Mouse (Mus musculus) midbrain, embryonic 12.5 days (tissue): Measurements from ENCODE around the gene Atp8a2. TPM values are rescaled to one million over a fixed set of nuclear protein-coding genes. Genes with fewer than 3 reads are reported as not detected.
"Not testable (repeated sequence)": the region's sequence is repeated elsewhere in the genome, so short reads cannot be mapped to it uniquely, and the experiment has no call there.

Experiments
- ATAC-seq: fragments of 200-750 bp; cut with Nextera tagmentation; 2 replicates; pipeline ENCODE4 v1.8.0; 2017; ENCODE audit warnings: low read depth, moderate TSS enrichment, moderate library complexity; ENCODE audit not compliant: low FRiP score
- H3K27ac ChIP-seq: fragments of 300-500 bp; sonication (generic); replicated peaks from 2 replicates; pipeline ENCODE4 v1.5.1; 2016; ENCODE audit warnings: mild to moderate bottlenecking
- H3K27me3 ChIP-seq: fragments of 300-500 bp; sonication (generic); 2 replicates; pipeline ENCODE4 v1.6.1; 2016; ENCODE audit warnings: mild to moderate bottlenecking
- H3K36me3 ChIP-seq: fragments of 300-500 bp; sonication (generic); 2 replicates; pipeline ENCODE4 v1.6.1; 2016
- H3K4me1 ChIP-seq: fragments of 300-500 bp; sonication (generic); 2 replicates; pipeline ENCODE4 v1.6.1; 2016
- H3K4me2 ChIP-seq: fragments of 300-500 bp; sonication (generic); replicated peaks from 2 replicates; pipeline ENCODE4 v1.6.1; 2016; ENCODE audit warnings: mild to moderate bottlenecking, moderate library complexity
- H3K4me3 ChIP-seq: fragments of 300-500 bp; sonication (generic); 2 replicates; pipeline ENCODE4 v1.5.1; 2016; ENCODE audit warnings: mild to moderate bottlenecking
- H3K9ac ChIP-seq: fragments of 300-500 bp; sonication (generic); replicated peaks from 2 replicates; pipeline ENCODE4 v1.6.1; 2016; ENCODE audit warnings: mild to moderate bottlenecking, moderate library complexity
- H3K9me3 ChIP-seq: fragments of 300-500 bp; sonication (generic); 2 replicates; pipeline ENCODE4 v1.6.1; 2016; ENCODE audit warnings: mild to moderate bottlenecking
- WGBS: fragments of 180-500 bp; shearing (Covaris S2); methylation state at CpG from one replicate; pipeline ENCODE4 v1.1.7; 2016; 5-methylcytosine and 5-hydroxymethylcytosine counted together
- polyA plus RNA-seq: library from polyadenylated mRNA; unstranded; fragments of >200 nt; fragmentation: Nextera tagmentation; extraction: Ambion mirVana; gene quantifications from 2 replicates; pipeline ENCODE4 v1.2.1, GENCODE M21; 2016

Gene Atp8a2
- polyA plus RNA-seq, 1 experiment from 2014 or later = 16.1 TPM

DNA sequence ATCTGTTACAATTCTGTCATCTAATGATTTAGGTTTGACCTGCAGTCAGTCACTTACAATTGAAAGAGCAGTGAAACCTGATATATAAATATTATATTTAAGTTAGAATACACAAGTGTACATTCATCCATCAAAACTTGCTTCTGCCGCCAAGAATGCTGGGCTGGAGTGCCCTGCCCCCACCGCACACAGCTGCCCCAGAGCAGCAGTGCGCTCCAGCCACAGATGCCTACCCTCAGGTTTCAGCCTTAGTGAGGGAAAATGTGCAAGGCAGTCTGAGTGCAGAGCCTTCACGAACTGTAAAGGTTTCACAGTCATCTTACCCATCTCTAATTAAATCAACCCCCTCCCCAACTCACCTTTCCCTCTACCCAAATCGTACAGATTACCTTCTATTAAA, 369.6 kb downstream of the Atp8a2 start:
- Histone ChIP-seq H3K27me3 (no peaks in the 10 kb centered on the region), H3K4me3 (no peak overlapping the region), H3K9ac (no peak overlapping the region), H3K9me3 (no peaks in the 10 kb centered on the region), H3K4me2 (no peak overlapping the region), H3K4me1 (no peaks in the 10 kb centered on the region), H3K27ac (no peak overlapping the region), H3K36me3 (no peaks in the 10 kb centered on the region)
- 67% methylated on average over 5 of the region's 5 CpGs for WGBS
- no peak for ATAC-seq

- Histone ChIP-seq H3K4me2 (no peak overlapping the region), H3K9ac (no peak overlapping the region), H3K4me1 (peaks cover 6% of the 10 kb centered on the region; the same call in 1 of the 2 replicates), H3K27ac (no peak overlapping the region), H3K36me3 (no peaks in the 10 kb centered on the region), H3K4me3 (no peak overlapping the region), H3K27me3 (no peaks in the 10 kb centered on the region), H3K9me3 (peaks cover 7% of the 10 kb centered on the region; the same call in 1 of the 2 replicates)
- ATAC-seq = no peak
- WGBS = 68% methylated on average over 3 of the region's 3 CpGs
Observed at GRCm38 (mm10) chr14:59820115-59820419, 376.9 kb downstream of the Atp8a2 start.

DNA sequence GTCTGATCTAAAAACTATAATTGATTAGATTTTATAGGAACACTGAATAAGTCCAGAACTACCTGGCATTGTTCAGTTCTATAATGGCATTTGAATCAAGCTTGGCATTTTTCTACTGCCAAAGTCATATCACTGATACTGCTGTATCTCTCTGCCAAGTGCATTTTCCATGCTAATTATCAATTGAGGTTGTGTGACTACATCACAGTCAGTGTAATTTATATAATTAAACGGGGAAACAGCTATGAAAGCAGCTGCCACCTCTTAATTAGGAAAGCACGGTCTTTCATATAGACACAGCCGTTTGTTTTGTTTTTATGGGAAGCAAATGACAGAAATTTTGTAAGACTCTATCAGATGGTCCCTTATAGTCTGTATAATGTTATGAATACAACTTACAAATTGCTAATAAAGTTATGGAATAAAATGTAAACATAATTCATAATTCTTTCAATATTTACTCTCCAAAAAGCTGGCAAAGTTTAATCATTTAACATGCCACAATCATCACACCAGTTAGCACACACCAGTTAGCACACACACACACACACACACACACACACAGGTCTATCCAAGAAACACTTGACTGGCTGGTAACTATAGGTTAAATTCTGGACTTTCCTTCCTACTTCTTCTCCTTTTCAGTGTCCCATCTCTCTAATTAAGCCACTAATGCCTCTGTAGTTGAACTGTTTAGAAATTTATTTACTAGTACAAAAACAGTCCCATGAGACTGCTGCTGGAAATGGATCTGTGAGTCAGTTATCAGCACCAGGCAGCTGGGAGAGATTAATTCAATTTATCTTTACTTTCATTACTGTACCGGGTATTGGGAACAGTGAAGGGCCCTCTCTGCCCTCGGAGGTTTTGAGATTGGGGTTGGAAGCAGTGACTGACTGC, 377.5 kb downstream of the Atp8a2 start:
- 63% methylated on average over 5 of the region's 5 CpGs for WGBS
- ATAC-seq = no peak; the same call in 1 of the 2 replicates
- no peaks in the 10 kb centered on the region for H3K36me3 ChIP-seq
- no peak overlapping the region for H3K27ac ChIP-seq
- no peak overlapping the region for H3K4me3 ChIP-seq
- no peaks in the 10 kb centered on the region for H3K27me3 ChIP-seq
- no peak overlapping the region for H3K9ac ChIP-seq
- H3K4me2 ChIP-seq = no peak overlapping the region
- H3K4me1 ChIP-seq = peaks cover 6% of the 10 kb centered on the region; the same call in 1 of the 2 replicates
- peaks cover 7% of the 10 kb centered on the region; the same call in 1 of the 2 replicates for H3K9me3 ChIP-seq

DNA sequence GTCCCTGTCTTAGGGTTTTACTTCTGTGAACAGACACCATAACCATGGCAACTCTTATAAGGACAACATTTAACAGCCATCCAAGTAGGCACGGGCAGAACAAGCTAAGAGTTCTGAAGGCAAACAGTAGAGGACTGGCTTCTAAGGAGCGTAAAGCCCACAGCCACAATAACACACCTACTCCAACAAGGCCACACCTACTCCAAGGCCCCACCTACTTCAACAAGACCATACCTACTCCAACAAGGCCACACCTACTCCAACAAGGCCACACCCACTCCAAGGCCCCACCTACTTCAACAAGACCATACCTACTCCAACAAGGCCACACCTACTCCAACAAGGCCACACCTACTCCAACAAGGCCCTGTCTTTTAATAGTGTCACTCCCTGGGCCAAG, 386.7 kb downstream of the Atp8a2 start:
- not testable (repeated sequence) for H3K27me3 ChIP-seq, H3K4me1 ChIP-seq, H3K4me3 ChIP-seq, H3K27ac ChIP-seq, H3K4me2 ChIP-seq, H3K36me3 ChIP-seq, ATAC-seq, H3K9ac ChIP-seq, H3K9me3 ChIP-seq
- 94% methylated on average over 2 of the region's 2 CpGs for WGBS

GRCm38 (mm10) chr14:59809790-59810189, 387.2 kb downstream of the Atp8a2 start:
- Histone ChIP-seq H3K4me1 (no peaks in the 10 kb centered on the region), H3K4me3 (no peak overlapping the region), H3K4me2 (no peak overlapping the region), H3K36me3 (no peaks in the 10 kb centered on the region), H3K27me3 (no peaks in the 10 kb centered on the region), H3K27ac (no peak overlapping the region), H3K9me3 (no peaks in the 10 kb centered on the region), H3K9ac (no peak overlapping the region)
- 77% methylated on average over 4 of the region's 4 CpGs for WGBS
- ATAC-seq = no peak

DNA sequence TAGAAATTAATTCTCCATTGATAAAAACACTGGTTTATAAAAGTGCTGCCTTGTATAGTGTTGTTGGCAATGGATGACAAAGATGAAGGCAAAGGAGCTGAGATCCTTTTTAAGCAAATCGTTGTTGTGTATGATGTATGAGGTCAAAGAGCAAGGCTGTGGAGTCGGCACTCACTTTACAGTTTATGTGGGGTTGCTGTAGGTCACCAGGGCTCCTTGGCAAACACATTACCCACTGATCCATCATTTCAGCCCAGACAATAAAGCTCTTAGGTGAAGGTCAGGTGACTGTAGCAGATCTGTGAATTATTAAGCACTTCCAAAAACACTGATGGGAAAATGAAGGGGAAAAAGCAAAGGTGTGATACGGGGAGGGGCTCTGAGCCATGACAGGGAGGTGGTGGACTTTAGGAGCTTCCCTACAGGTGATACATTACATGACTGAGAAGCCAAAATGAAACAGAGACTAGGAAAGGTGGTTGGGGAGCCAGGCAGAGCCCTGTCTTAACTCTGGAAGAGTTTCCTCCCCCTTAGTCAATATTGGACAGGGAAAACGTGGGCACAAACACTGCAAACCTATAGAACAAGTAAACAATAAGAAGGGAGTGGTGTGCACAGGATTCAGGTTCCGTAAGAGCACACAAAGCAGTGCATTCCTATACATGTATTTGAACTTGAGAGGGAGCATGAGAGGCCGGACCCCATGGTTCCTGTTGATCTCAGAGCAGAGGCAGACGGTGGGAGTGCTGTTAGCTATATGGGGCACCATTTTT, 389.3 kb downstream of the Atp8a2 start:
- H3K4me3 ChIP-seq = no peak overlapping the region
- H3K9me3 ChIP-seq = 0 out of 2 replicates have a peak, but pooled peaks cover 4% of the 10 kb centered on the region
- no peaks in the 10 kb centered on the region for H3K27me3 ChIP-seq
- ATAC-seq = no peak
- no peak overlapping the region for H3K4me2 ChIP-seq
- no peak overlapping the region for H3K9ac ChIP-seq
- no peak overlapping the region for H3K27ac ChIP-seq
- no peaks in the 10 kb centered on the region for H3K36me3 ChIP-seq
- WGBS = 84% methylated on average over 7 of the region's 7 CpGs
- H3K4me1 ChIP-seq = no peaks in the 10 kb centered on the region

DNA sequence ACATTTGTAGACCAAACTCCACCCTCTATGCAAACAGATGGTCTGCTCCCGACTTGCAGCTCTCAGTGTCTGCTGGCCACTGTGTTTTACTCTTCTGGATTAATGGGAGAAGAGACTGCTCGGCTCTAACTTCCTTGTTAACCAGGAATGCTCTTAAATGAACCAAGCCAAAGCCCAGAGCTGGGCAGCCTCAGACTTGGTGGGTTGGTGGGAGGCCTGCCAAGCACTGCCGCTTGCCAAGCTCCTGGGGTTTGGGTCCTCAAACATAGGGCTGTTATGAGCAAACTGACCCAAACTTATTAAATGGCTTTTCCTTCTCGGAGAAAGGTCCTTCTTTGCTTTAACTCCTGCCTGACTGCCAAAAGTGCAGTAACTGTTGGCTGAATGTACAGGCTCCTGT, 390.1 kb downstream of the Atp8a2 start:
- no peaks in the 10 kb centered on the region for H3K36me3 ChIP-seq
- ATAC-seq = no peak
- no peak overlapping the region for H3K4me2 ChIP-seq
- H3K9me3 ChIP-seq = 0 out of 2 replicates have a peak, but pooled peaks cover 4% of the 10 kb centered on the region
- WGBS = 66% methylated on average over 4 of the region's 4 CpGs
- H3K9ac ChIP-seq = no peak overlapping the region
- H3K4me1 ChIP-seq = no peaks in the 10 kb centered on the region
- no peak overlapping the region for H3K4me3 ChIP-seq
- no peaks in the 10 kb centered on the region for H3K27me3 ChIP-seq
- no peak overlapping the region for H3K27ac ChIP-seq

GRCm38 (mm10) chr14:59806159-59806558, 390.8 kb downstream of the Atp8a2 start:
- Histone ChIP-seq H3K4me1 (no peaks in the 10 kb centered on the region), H3K4me3 (no peak overlapping the region), H3K27ac (no peak overlapping the region), H3K27me3 (no peaks in the 10 kb centered on the region), H3K4me2 (no peak overlapping the region), H3K9ac (no peak overlapping the region), H3K36me3 (no peaks in the 10 kb centered on the region), H3K9me3 (0 out of 2 replicates have a peak, but pooled peaks cover 4% of the 10 kb centered on the region)
- WGBS = 71% methylated on average over 4 of the region's 4 CpGs
- no peak for ATAC-seq

DNA sequence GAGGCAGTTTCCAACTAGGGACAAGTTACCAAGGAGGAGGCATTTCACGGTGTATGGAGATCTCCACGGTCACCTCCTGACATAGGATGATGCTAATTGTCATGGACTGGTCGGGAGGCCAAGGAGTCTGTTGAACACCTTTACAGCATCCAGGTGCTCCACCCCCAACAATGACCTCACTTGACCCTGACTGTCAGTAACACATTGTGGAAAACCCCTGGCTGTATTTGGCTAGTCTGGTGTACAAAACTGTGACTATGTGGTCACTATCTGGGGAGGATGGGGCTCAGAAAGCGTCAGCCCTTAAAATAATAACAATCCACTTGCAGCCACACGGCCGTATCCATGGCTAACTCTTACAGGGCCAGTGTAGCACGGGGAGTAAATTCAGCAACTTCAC, 391.3 kb downstream of the Atp8a2 start:
- no peaks in the 10 kb centered on the region for H3K36me3 ChIP-seq

GRCm38 (mm10) chr14:59801961-59802599, 394.9 kb downstream of the Atp8a2 start:
- Histone ChIP-seq H3K4me3 (no peak overlapping the region), H3K9me3 (0 out of 2 replicates have a peak, but pooled peaks cover 4% of the 10 kb centered on the region), H3K9ac (no peak overlapping the region), H3K27ac (no peak overlapping the region), H3K4me1 (no peaks in the 10 kb centered on the region), H3K36me3 (no peaks in the 10 kb centered on the region), H3K4me2 (no peak overlapping the region), H3K27me3 (no peaks in the 10 kb centered on the region)
- no peak for ATAC-seq
- WGBS = 67% methylated on average over 8 of the region's 8 CpGs

More for the DNA sequence above, 391.3 kb downstream of the Atp8a2 start:
- Histone ChIP-seq H3K4me1 (no peaks in the 10 kb centered on the region), H3K27me3 (no peaks in the 10 kb centered on the region), H3K4me3 (no peak overlapping the region), H3K9me3 (0 out of 2 replicates have a peak, but pooled peaks cover 4% of the 10 kb centered on the region), H3K27ac (no peak overlapping the region), H3K4me2 (no peak overlapping the region), H3K9ac (no peak overlapping the region)
- no peak for ATAC-seq
- 77% methylated on average over 7 of the region's 7 CpGs for WGBS

DNA sequence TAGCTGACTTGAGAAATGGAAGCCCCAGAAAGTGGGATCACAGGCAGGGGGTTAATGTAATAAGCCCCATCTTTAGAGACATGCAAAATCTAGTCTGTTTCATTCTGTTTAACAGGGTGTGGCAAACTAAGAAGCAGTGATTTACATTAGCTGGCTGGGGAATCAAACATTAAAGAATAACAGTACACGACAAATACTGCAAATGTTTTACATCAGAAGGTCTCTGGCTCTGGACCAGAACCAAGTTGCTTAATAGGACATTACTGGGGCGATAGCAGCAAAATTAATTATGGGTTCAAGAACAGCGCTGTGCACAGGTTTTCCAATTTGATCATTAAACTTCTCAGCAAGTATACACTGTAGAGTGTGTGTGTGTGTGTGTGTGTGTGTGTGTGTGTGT, 397.5 kb downstream of the Atp8a2 start:
- no peak for ATAC-seq
- Histone ChIP-seq H3K9me3 (0 out of 2 replicates have a peak, but pooled peaks cover 4% of the 10 kb centered on the region), H3K4me3 (no peak overlapping the region), H3K36me3 (no peaks in the 10 kb centered on the region), H3K4me1 (no peaks in the 10 kb centered on the region), H3K27me3 (no peaks in the 10 kb centered on the region), H3K4me2 (no peak overlapping the region), H3K9ac (no peak overlapping the region), H3K27ac (no peak overlapping the region)
- WGBS = 87% methylated on average over 3 of the region's 3 CpGs

DNA sequence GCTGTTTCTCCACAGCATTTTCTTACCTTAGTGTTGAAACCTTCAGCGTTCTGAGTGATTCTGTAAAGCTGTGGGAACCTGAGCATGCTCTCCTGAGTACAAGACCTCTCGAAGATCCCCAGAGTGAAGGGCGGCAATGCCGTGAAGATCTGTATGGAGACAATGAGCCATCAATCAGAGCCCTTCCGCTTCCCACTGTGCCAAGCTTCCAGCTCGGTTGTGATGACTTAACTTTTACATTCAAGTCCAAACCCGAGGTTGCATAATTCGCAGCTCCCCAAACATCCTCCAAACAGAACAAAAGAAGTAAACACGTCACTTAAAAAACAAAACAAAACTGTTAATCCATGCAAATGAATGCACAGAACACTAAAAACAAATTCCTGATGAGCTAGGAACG, 403.1 kb downstream of the Atp8a2 start:
- ATAC-seq = no peak
- no peaks in the 10 kb centered on the region for H3K9me3 ChIP-seq
- no peaks in the 10 kb centered on the region for H3K36me3 ChIP-seq
- no peaks in the 10 kb centered on the region for H3K27me3 ChIP-seq
- H3K4me2 ChIP-seq = no peak overlapping the region
- WGBS = 59% methylated on average over 10 of the region's 10 CpGs
- H3K27ac ChIP-seq = no peak overlapping the region
- H3K4me3 ChIP-seq = no peak overlapping the region
- H3K4me1 ChIP-seq = no peaks in the 10 kb centered on the region
- H3K9ac ChIP-seq = no peak overlapping the region
